Mouse (Mus musculus) left cerebral cortex, adult 9 months (tissue): ENCODE measurements around the gene Ephx3.

Source experiments
- DNase-seq, 2 experiments: peaks; one replicate each; pipeline ENCODE4 v3.0.0; 2022; ENCODE audit warnings: low spot score in 2 of 2

Ephx3 gene

GRCm38 (mm10) chr17:32173166-32173565, 16.2 kb downstream of the Ephx3 start:
- DNase-seq, result no peak

DNA sequence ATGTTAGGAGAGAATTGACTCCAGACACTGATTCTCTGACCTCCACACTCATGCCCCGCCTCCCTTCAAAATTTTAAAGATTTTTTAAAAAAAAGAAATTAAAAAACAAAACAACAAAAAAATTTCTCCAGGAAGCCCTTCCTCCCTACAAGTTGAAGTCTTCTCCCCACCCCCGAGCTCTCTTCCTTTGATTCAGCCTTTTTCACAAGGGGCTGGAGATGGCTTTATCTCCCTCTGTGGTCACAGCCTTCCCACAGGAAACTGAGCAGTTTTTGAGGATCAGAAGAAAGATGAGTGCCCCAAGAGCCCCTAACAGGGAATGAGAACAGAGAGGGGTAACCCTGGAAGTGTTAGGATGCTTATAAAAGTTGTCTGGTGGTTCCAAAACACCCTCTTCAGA, 16.9 kb downstream of the Ephx3 start:
- DNase-seq, result no peak

- no peak for DNase-seq
Measured at GRCm38 (mm10) chr17:32169518-32170225, 19.7 kb downstream of the Ephx3 start.

GRCm38 (mm10) chr17:32166687-32167086, 22.7 kb downstream of the Ephx3 start, which contains the start of gene Notch3:
TSS of gene Notch3 (minus strand) at chr17:32166852.
- DNase-seq, result no peak

GRCm38 (mm10) chr17:32165803-32166595, 23.4 kb downstream of the Ephx3 start:
- DNase-seq, result no peak

- DNase-seq, result no peak
Measured at GRCm38 (mm10) chr17:32165266-32165802, 24.0 kb downstream of the Ephx3 start.

- DNase-seq, result no peak
Measured at GRCm38 (mm10) chr17:32164780-32165179, 24.6 kb downstream of the Ephx3 start.

GRCm38 (mm10) chr17:32163910-32164650, 25.3 kb downstream of the Ephx3 start:
- no peak for DNase-seq

DNA sequence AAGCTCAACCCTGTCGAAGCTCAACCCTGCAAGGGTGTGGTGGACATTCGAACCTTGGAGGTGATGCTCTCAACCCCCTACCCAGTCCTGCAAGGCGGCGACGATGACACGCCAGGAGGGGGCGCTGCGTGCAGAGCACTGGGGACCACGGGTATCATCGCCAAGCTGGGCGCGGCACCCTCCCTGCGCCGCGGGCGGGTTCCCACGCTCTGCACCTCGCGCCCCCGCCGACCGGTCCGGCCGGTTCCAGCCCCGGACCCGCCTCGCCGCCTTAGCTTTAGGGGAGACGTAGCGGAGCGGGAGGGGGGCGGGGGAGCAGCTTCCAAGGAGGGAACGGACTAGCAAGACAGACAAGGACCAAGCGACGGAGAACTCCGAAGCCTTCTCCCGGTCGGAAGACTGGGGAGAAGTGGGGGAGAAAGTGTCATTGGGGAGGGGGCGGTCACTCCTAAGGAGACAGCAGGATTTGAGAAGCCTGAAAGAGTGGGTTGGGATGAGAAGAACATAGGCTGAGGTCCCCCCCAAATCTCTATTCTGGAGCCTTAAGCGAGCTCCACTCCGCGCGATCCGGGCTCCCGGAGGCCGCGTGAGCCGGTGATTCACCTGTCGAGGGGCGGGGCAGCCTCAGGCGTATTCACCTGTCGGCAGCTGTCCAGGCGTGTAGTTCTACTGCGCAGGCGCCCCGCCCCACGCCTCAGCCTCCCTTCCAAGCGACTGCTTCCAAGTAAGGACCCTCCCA, 27.1 kb downstream of the Ephx3 start:
- DNase-seq, result peak in 1 of 2 experiments; percentile 37

- DNase-seq, result no peak
Measured at GRCm38 (mm10) chr17:32160882-32161281, 28.5 kb downstream of the Ephx3 start.

- DNase-seq, result no peak
Measured at GRCm38 (mm10) chr17:32158841-32159240, 30.5 kb downstream of the Ephx3 start.

DNA sequence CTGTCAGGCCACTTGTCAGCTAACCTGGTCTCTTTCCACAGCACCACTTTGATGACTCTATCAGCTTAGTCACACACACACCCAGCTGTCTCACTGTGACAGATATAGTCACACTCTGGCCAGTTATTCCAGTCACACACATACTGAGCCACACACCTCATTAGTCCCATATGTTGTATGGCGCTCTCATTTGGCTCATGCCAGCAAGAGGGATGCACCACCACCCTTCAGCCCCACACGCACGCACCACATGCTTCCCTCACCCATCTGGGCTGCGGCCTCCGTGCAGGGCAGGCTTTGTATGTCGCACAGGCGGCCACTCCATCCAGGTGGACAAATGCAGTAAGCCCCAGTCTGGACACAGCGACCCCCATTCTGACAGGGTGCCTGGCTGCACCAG, 42.6 kb downstream of the Ephx3 start:
- DNase-seq, result peak in 1 of 2 experiments; percentile 22

GRCm38 (mm10) chr17:32142907-32143854, 46.2 kb downstream of the Ephx3 start:
- DNase-seq, result peak in 1 of 2 experiments; percentile 83

- peak in 1 of 2 experiments; percentile 15 for DNase-seq
Measured at GRCm38 (mm10) chr17:32142234-32142633, 47.1 kb downstream of the Ephx3 start.
